Mouse (Mus musculus) bone marrow macrophage, adult 2 months (primary cell): ENCODE data around the gene Olfr721-ps1. TPM values are rescaled to one million over a fixed set of nuclear protein-coding genes. Genes with fewer than 3 reads are reported as not detected.

ENCODE experiments used
- H3K27ac ChIP-seq: 2 replicates; pipeline ENCODE4 v1.5.1; 2012; ENCODE audit warnings: low read depth, low read length; ENCODE audit not compliant: insufficient read depth
- H3K4me1 ChIP-seq: 2 replicates; pipeline ENCODE4 v1.6.1; 2012; ENCODE audit warnings: low read length; ENCODE audit not compliant: control insufficient read depth, insufficient read depth
- H3K4me3 ChIP-seq: 2 replicates; pipeline ENCODE4 v1.5.1; 2012; ENCODE audit warnings: mild to moderate bottlenecking, low read length, moderate library complexity; ENCODE audit not compliant: insufficient read depth
- CTCF ChIP-seq: IDR thresholded peaks from 2 replicates; pipeline ENCODE4 v1.5.1; 2012; ENCODE audit warnings: low read depth, mild to moderate bottlenecking, low read length, moderate library complexity
- POLR2A ChIP-seq: IDR thresholded peaks from 2 replicates; pipeline ENCODE4 v1.6.1; 2012; ENCODE audit warnings: mild to moderate bottlenecking, low read depth, low read length, borderline replicate concordance
- polyA plus RNA-seq: library from polyadenylated mRNA; stranded (reverse); fragments of >200 nt; gene quantifications from 2 replicates; pipeline ENCODE4 v1.2.4, GENCODE M21; 2012; ENCODE audit not compliant: missing spikeins, insufficient read depth, insufficient read length

The Olfr721-ps1 gene
- not detected in 2 replicates for polyA plus RNA-seq

- Histone ChIP-seq H3K27ac (no peak within 1 kb of the TSS), H3K4me3 (no peak within 1 kb of the TSS), H3K4me1 (no peaks in the 10 kb centered on the region)
- TF ChIP-seq CTCF (no peak), POLR2A (no peak)
Measured at GRCm38 (mm10) chr14:14400998-14401397, at the start of gene Olfr721-ps1. TSS of gene Olfr721-ps1 (plus strand) at chr14:14401298.

GRCm38 (mm10) chr14:14351721-14352590, 49.1 kb upstream of the Olfr721-ps1 start:
- Histone ChIP-seq H3K4me3 (no peak overlapping the region), H3K27ac (no peak overlapping the region), H3K4me1 (no peaks in the 10 kb centered on the region)
- TF ChIP-seq CTCF, result no peak
- no peak for TF ChIP-seq POLR2A

- no peaks in the 10 kb centered on the region for H3K4me1 ChIP-seq
- no peak for TF ChIP-seq POLR2A
- TF ChIP-seq CTCF, result no peak
Measured at GRCm38 (mm10) chr14:14352606-14353005, 48.5 kb upstream of the Olfr721-ps1 start.

GRCm38 (mm10) chr14:14353081-14353732, 47.9 kb upstream of the Olfr721-ps1 start:
- TF ChIP-seq CTCF, result no peak
- TF ChIP-seq POLR2A, result no peak
- Histone ChIP-seq H3K4me1 (no peaks in the 10 kb centered on the region), H3K27ac (no peak overlapping the region), H3K4me3 (no peak overlapping the region)

More at GRCm38 (mm10) chr14:14352606-14353005, 48.5 kb upstream of the Olfr721-ps1 start:
- Histone ChIP-seq H3K27ac (no peak overlapping the region), H3K4me3 (no peak overlapping the region)

GRCm38 (mm10) chr14:14353740-14354510, 47.2 kb upstream of the Olfr721-ps1 start:
- H3K27ac ChIP-seq, result no peak overlapping the region
- H3K4me1 ChIP-seq, result no peaks in the 10 kb centered on the region
- TF ChIP-seq CTCF, result no peak
- no peak for TF ChIP-seq POLR2A
- H3K4me3 ChIP-seq, result no peak overlapping the region

GRCm38 (mm10) chr14:14354511-14355359, 46.4 kb upstream of the Olfr721-ps1 start:
- TF ChIP-seq POLR2A (no peak), CTCF (no peak)

GRCm38 (mm10) chr14:14355360-14355646, 45.8 kb upstream of the Olfr721-ps1 start:
- H3K4me1 ChIP-seq, result no peaks in the 10 kb centered on the region
- no peak for TF ChIP-seq POLR2A
- no peak for TF ChIP-seq CTCF
- H3K27ac ChIP-seq, result no peak overlapping the region
- H3K4me3 ChIP-seq, result no peak overlapping the region

More at GRCm38 (mm10) chr14:14354511-14355359, 46.4 kb upstream of the Olfr721-ps1 start:
- no peak overlapping the region for H3K27ac ChIP-seq
- no peaks in the 10 kb centered on the region for H3K4me1 ChIP-seq
- H3K4me3 ChIP-seq, result no peak overlapping the region

GRCm38 (mm10) chr14:14395535-14395934, 5.6 kb upstream of the Olfr721-ps1 start:
- Histone ChIP-seq H3K27ac (no peak overlapping the region), H3K4me1 (no peaks in the 10 kb centered on the region), H3K4me3 (no peak overlapping the region)
- no peak for TF ChIP-seq POLR2A
- TF ChIP-seq CTCF, result no peak
